Mouse (Mus musculus) forebrain, embryonic 16.5 days (tissue): ENCODE results near the gene Pgm2. TPM values are rescaled to one million over a fixed set of nuclear protein-coding genes. Genes with fewer than 3 reads are reported as not detected.

Experiments used
- ATAC-seq: fragments of 200-750 bp; cut with Nextera tagmentation; 2 replicates; pipeline ENCODE4 v1.8.0; 2017; ENCODE audit warnings: mild to moderate bottlenecking, moderate library complexity
- H3K27ac ChIP-seq: fragments of 300-500 bp; sonication (generic); 2 replicates; pipeline ENCODE4 v1.5.1; 2014; ENCODE audit warnings: low read length, control low read depth
- H3K27me3 ChIP-seq: fragments of 300-500 bp; sonication (generic); replicated peaks from 2 replicates; pipeline ENCODE4 v1.6.1; 2014; ENCODE audit warnings: low read length; ENCODE audit not compliant: control insufficient read depth, insufficient read depth
- H3K36me3 ChIP-seq: fragments of 300-500 bp; sonication (generic); 2 replicates; pipeline ENCODE4 v1.6.1; 2014; ENCODE audit not compliant: control insufficient read depth, insufficient read depth
- H3K4me1 ChIP-seq: fragments of 300-500 bp; sonication (generic); replicated peaks from 2 replicates; pipeline ENCODE4 v1.6.1; 2014; ENCODE audit warnings: low read length; ENCODE audit not compliant: control insufficient read depth, insufficient read depth
- H3K4me2 ChIP-seq: fragments of 300-500 bp; sonication (generic); 2 replicates; pipeline ENCODE4 v1.6.1; 2014; ENCODE audit warnings: mild to moderate bottlenecking, low read length, control low read depth
- H3K4me3 ChIP-seq: fragments of 300-500 bp; sonication (generic); replicated peaks from 2 replicates; pipeline ENCODE4 v1.5.1; 2014; ENCODE audit warnings: mild to moderate bottlenecking, low read length, control low read depth
- H3K9ac ChIP-seq: fragments of 300-500 bp; sonication (generic); replicated peaks from 2 replicates; pipeline ENCODE4 v1.6.1; 2014; ENCODE audit warnings: low read depth, low read length, control low read depth
- H3K9me3 ChIP-seq: fragments of 300-500 bp; sonication (generic); 2 replicates; pipeline ENCODE4 v1.6.1; 2016; ENCODE audit warnings: low read length; ENCODE audit not compliant: control insufficient read depth
- WGBS: fragments of 180-500 bp; shearing (Covaris S2); extraction: QIAGEN DNeasy Blood & Tissue Kit; methylation state at CpG from one replicate; pipeline ENCODE4 v1.1.7; 2014; 5-methylcytosine and 5-hydroxymethylcytosine counted together
- polyA plus RNA-seq: library from polyadenylated mRNA; unstranded; fragments of >200 nt; fragmentation: Nextera tagmentation; extraction: Ambion mirVana; gene quantifications from 2 replicates; pipeline ENCODE4 v1.2.1, GENCODE M21; 2015

Pgm2 gene
- polyA plus RNA-seq, 1 experiment from 2014 or later: 23.6 TPM

- H3K36me3 ChIP-seq: no peaks in the 10 kb centered on the region
- no peak overlapping the region for H3K4me2 ChIP-seq
- 97% methylated on average over 6 of the region's 6 CpGs for WGBS
These were observed 36.5 kb upstream of the Pgm2 start for GRCm38 (mm10) chr5:64056210-64056609.

DNA sequence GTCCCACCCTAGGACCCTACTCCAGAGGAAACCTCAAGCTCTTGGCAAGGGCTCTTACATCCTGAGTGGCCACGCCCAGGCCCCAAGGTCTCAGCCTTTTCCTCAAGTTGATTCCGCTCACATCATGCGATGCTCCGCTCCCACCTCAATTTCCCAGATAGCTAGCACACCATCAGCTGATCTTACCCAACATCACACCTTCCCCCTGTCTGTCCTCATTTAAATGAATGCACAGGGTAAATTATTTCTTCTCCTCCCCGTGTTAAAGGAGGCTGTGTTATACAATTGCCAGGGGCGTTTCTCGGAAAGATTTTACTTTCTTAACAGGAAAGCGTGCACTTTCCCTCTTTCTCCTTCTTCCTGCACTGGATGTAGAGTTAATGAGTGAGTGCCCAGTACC is 31.9 kb upstream of the Pgm2 start:
- H3K27ac ChIP-seq: no peak overlapping the region
- H3K36me3 ChIP-seq: no peaks in the 10 kb centered on the region
- no peaks in the 10 kb centered on the region for H3K9me3 ChIP-seq
- no peaks in the 10 kb centered on the region for H3K4me1 ChIP-seq
- WGBS: 93% methylated on average over 8 of the region's 8 CpGs
- no peak for ATAC-seq
- no peak overlapping the region for H3K9ac ChIP-seq
- H3K4me2 ChIP-seq: no peak overlapping the region
- H3K27me3 ChIP-seq: no peaks in the 10 kb centered on the region
- no peak overlapping the region for H3K4me3 ChIP-seq

More at GRCm38 (mm10) chr5:64056210-64056609, 36.5 kb upstream of the Pgm2 start:
- no peak overlapping the region for H3K4me3 ChIP-seq
- H3K9me3 ChIP-seq: peaks cover 4% of the 10 kb centered on the region
- no peaks in the 10 kb centered on the region for H3K27me3 ChIP-seq
- no peak overlapping the region for H3K9ac ChIP-seq
- no peak overlapping the region for H3K27ac ChIP-seq
- ATAC-seq: no peak
- no peaks in the 10 kb centered on the region for H3K4me1 ChIP-seq

DNA sequence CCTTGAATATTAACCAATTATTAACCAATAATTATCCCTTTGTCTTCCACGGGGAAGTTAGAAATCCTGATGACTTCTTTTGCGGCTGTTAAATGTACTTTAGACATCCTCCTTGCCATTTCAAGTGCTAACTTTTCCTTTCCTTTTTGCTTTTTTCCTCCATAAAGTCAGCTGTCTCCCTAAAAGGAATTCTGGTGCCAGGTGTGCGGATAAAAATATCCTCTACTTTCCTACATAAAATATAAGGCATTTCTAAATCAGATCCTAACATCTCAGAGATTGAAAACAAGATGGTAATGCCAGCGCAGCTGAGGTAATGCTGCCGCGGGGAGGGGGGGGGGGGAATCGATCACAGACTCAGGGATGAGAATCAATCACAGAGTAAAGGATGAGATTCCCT is 31.1 kb upstream of the Pgm2 start:
- ATAC-seq: no peak
- Histone ChIP-seq H3K4me1 (no peaks in the 10 kb centered on the region), H3K27me3 (no peaks in the 10 kb centered on the region), H3K27ac (no peak overlapping the region), H3K9me3 (no peaks in the 10 kb centered on the region), H3K9ac (no peak overlapping the region), H3K4me2 (no peak overlapping the region), H3K4me3 (no peak overlapping the region), H3K36me3 (no peaks in the 10 kb centered on the region)
- 74% methylated on average over 7 of the region's 7 CpGs for WGBS

DNA sequence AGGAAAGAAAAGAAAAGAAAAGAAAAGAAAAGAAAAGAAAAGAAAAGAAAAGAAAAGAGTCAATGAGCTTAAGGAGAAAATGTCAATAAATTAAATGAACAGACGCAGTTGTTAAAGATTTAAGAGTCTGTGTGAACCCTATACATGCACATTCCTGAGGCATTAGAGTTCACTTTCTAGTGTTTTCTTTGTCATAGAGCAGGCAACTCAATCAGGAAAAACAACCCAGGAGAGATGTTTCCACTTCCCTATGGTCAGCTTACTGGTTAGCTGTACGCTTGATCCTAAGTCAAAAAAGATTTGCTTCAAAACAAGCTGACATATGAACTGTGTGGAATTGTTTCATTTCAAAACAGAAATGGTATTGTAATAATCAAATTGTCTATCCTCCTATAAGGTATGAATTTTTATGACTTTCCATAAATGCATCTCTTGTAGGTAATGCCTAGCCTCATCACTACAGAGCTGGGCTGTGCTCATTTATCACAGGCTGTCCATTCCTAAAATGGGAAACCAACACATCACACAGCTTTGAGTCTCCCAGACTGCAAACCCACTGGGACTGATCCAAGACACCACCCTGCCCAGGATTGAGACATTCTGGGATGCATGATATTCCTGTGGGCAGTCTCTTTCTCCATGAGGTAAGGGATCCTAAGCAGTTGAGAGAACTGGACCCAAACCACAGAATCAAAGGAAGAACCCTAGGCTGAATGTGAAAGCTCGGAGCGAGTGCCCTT is 29.7 kb upstream of the Pgm2 start:
- H3K27ac ChIP-seq: no peak overlapping the region
- H3K9ac ChIP-seq: no peak overlapping the region
- H3K4me2 ChIP-seq: no peak overlapping the region
- no peaks in the 10 kb centered on the region for H3K36me3 ChIP-seq
- ATAC-seq: no peak
- H3K4me3 ChIP-seq: no peak overlapping the region
- no peaks in the 10 kb centered on the region for H3K4me1 ChIP-seq
- WGBS: 78% methylated on average over 4 of the region's 4 CpGs
- no peaks in the 10 kb centered on the region for H3K27me3 ChIP-seq
- no peaks in the 10 kb centered on the region for H3K9me3 ChIP-seq

GRCm38 (mm10) chr5:64063622-64064355 is 29.0 kb upstream of the Pgm2 start:
- no peak for ATAC-seq
- H3K4me3 ChIP-seq: no peak overlapping the region
- WGBS: 86% methylated on average over 11 of the region's 11 CpGs

DNA sequence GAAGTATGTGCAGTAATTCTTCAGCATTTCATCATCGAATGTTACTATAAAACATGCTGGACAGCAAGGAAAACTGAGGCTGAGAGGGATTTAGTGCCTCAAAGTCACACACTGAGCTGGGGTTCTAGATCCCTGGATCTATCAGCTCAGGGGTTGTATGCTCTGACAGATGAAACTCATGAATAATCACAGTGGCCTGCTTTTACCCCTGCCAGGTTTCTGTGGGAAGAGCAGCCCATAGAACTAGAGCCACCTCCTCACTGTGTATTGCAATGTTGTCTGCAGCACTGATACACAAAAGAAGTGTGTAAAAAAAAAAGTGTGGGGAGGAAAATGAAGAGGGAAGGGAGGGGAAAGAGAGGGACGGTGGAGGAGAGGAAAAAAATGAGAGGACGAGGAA is 28.3 kb upstream of the Pgm2 start:
- Histone ChIP-seq H3K27me3 (no peaks in the 10 kb centered on the region), H3K36me3 (no peaks in the 10 kb centered on the region), H3K4me2 (no peak overlapping the region), H3K9ac (no peak overlapping the region), H3K27ac (no peak overlapping the region), H3K4me3 (no peak overlapping the region), H3K4me1 (no peaks in the 10 kb centered on the region), H3K9me3 (no peaks in the 10 kb centered on the region)
- no peak for ATAC-seq
- WGBS: 73% methylated on average over 3 of the region's 3 CpGs

More at GRCm38 (mm10) chr5:64063622-64064355, 29.0 kb upstream of the Pgm2 start:
- Histone ChIP-seq H3K9ac (no peak overlapping the region), H3K36me3 (no peaks in the 10 kb centered on the region), H3K9me3 (no peaks in the 10 kb centered on the region), H3K4me2 (no peak overlapping the region), H3K27ac (no peak overlapping the region), H3K27me3 (no peaks in the 10 kb centered on the region), H3K4me1 (no peaks in the 10 kb centered on the region)

GRCm38 (mm10) chr5:64065497-64066046 is 27.2 kb upstream of the Pgm2 start:
- WGBS: 83% methylated on average over 6 of the region's 6 CpGs
- ATAC-seq: no peak
- no peak overlapping the region for H3K27ac ChIP-seq

DNA sequence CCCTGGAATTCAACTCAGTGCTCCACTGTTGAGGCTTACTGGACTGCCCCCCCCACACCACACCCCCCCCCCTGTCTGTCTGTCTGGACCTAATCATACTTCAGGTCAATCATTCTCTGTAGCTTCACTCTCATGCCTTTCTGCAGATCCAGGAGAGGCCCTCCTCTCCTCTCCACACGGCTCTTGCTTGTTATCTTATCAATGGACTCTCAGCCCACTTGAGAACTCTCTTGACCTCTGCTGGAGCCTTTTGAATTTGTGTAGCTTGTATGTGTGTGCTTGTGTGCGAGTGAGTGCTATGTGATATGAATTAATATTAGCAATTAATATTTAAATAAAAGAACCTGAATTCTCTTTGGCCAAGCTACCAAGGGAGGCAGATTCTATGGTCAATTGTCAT is 26.6 kb upstream of the Pgm2 start:
- Histone ChIP-seq H3K36me3 (no peaks in the 10 kb centered on the region), H3K4me3 (no peak overlapping the region), H3K4me2 (no peak overlapping the region), H3K27me3 (no peaks in the 10 kb centered on the region), H3K9me3 (no peaks in the 10 kb centered on the region), H3K9ac (no peak overlapping the region), H3K27ac (no peak overlapping the region), H3K4me1 (no peaks in the 10 kb centered on the region)
- WGBS: 72% methylated on average over 2 of the region's 2 CpGs
- no peak for ATAC-seq

More at GRCm38 (mm10) chr5:64065497-64066046, 27.2 kb upstream of the Pgm2 start:
- Histone ChIP-seq H3K9ac (no peak overlapping the region), H3K4me1 (no peaks in the 10 kb centered on the region), H3K27me3 (no peaks in the 10 kb centered on the region), H3K36me3 (no peaks in the 10 kb centered on the region), H3K4me2 (no peak overlapping the region), H3K4me3 (no peak overlapping the region), H3K9me3 (no peaks in the 10 kb centered on the region)

DNA sequence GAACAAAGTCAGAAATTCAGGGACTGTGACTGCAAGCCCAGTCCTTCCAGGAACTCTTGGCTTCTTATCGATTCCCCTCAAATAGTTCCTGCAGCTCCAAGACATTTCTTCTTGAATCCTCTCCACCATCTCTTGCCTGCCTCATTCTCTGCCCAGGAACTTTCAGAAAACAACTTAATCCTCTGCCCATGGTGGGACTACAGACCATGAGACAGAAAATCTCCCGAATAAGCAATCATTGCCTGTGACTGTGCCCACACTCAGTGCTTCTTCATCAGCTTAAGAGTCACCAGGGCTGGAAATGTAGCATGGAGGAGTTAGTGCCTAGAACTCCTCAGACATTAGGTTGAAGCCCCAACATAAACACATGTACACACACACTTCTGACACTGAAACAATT is 25.2 kb upstream of the Pgm2 start:
- WGBS: 83% methylated on average over 2 of the region's 2 CpGs
- H3K9ac ChIP-seq: no peak overlapping the region
- H3K27me3 ChIP-seq: no peaks in the 10 kb centered on the region
- no peak overlapping the region for H3K4me3 ChIP-seq
- no peak for ATAC-seq
- no peaks in the 10 kb centered on the region for H3K4me1 ChIP-seq
- H3K9me3 ChIP-seq: no peaks in the 10 kb centered on the region
- no peak overlapping the region for H3K27ac ChIP-seq
- H3K4me2 ChIP-seq: no peak overlapping the region
- no peaks in the 10 kb centered on the region for H3K36me3 ChIP-seq
